Mouse (Mus musculus) liver, embryonic 14.5 days (tissue): Measurements from ENCODE around the gene Plekhg2.

ENCODE experiments used
- CTCF ChIP-seq: IDR thresholded peaks from 2 replicates; pipeline ENCODE4 v1.5.1; 2016; ENCODE audit warnings: antibody characterized with exemption, low read depth, control low read depth
- EP300 ChIP-seq: IDR thresholded peaks from 2 replicates; pipeline ENCODE4 v1.6.1; 2016; ENCODE audit warnings: antibody characterized with exemption, low read depth

- TF ChIP-seq CTCF (no peak), EP300 (no peak)
These were observed 38.6 kb upstream of the Plekhg2 start for GRCm38 (mm10) chr7:28410841-28411475.
